Mouse (Mus musculus) skeletal muscle tissue, adult 2 months (tissue): Measurements from ENCODE around the gene Rbpj.
A peak's percentile ranks its signal among the peaks of the same experiment; 100 is the strongest.
"Not testable (repeated sequence)": the region's sequence is repeated elsewhere in the genome, so short reads cannot be mapped to it uniquely, and the experiment has no call there.

Experiments
- DNase-seq: peaks from one replicate; pipeline ENCODE4 v3.0.0-alpha.2; 2012; ENCODE audit warnings: low read depth, low spot score

Rbpj gene

GRCm38 (mm10) chr5:53511426-53511825 lies 45.5 kb downstream of the Rbpj start:
- DNase-seq, result peak; percentile 64

GRCm38 (mm10) chr5:53514959-53515612 lies 49.1 kb downstream of the Rbpj start:
- no peak for DNase-seq

GRCm38 (mm10) chr5:53516482-53516881 lies 50.5 kb downstream of the Rbpj start:
- no peak for DNase-seq

DNA sequence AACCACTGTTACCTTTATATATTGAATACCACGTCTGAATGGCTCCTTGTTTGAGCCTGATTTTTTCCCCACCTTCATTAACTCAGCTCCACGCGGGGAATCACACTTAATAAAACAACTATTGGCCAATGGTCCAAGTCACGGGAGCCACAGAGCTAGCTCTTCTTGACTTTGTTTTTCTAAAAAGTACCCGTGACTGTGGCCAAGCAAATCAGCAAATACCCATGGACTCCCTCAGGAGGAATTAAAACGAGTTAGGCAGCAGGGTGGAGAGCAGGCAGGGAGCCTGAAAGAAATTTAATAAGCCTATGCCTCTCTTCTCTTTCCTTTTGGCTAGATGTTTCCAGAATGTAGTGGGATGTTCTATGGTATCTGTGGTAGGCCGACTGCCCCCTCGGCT lies 51.9 kb downstream of the Rbpj start:
- no peak for DNase-seq

DNA sequence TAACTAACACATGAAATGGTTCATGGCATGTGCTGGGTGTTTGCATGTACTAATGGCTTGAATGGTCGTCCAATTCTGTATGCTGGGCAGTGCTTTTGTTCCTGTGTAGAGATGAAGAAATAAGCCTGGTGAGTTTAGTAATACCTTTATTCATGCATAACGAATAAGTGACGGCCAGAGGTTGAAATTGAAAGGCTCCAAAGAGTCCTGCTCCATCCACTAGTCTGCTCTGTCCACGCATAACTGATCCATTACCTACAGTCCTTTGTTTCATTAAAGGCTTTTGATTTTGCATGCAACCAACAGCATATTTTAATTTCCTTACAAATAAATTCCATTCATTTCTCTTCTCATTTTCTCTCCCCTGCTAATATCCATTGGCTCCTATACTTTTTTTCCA lies 53.2 kb downstream of the Rbpj start:
- no peak for DNase-seq

DNA sequence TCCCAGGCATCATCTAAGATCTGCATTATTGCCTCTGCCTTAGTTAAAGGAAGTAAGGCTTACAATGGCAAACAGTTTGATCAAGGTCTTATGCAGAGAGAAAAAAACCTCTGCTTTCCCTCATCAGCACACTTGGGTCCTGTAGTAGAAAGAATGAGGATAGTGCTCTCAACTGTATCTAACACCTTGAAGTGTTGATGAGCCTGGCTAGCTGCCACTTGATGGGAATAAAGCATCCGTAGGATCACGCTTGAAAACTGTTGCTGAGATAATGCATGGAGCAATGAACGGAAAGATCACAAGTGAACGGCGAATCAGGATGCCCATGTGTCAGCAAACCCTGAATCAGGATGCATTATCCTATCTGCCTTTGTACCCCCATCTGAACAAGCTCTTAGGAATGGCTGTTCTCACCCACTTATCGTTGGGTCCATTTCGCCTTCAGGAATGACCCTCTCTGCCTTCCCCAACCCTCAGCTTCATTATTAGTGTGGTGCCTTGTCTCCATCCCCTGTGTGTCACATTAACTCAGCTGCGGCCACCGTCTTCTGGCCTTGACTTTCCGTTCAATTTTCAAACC lies 54.1 kb downstream of the Rbpj start:
- DNase-seq, result no peak

DNA sequence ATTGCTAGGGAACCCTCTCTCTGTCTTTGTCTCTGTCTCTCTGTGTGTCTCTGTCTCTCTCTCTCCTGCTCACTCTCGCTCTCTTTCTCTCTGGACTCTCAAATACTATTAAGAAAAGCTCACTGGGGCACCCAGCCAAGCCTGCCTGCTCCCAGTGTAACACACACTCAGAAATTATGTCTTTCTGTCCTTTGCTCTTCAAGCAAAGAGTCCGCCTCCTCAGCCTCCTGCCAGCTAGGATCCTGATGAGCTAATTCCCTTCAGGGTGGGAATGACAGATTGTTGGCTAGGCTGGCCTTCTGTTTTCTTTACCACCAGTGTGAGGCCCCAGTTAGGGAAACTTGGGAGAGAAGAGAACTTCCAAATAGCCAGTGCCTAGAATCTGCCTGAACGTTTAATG lies 57.1 kb downstream of the Rbpj start:
- peak; percentile 67 for DNase-seq

DNA sequence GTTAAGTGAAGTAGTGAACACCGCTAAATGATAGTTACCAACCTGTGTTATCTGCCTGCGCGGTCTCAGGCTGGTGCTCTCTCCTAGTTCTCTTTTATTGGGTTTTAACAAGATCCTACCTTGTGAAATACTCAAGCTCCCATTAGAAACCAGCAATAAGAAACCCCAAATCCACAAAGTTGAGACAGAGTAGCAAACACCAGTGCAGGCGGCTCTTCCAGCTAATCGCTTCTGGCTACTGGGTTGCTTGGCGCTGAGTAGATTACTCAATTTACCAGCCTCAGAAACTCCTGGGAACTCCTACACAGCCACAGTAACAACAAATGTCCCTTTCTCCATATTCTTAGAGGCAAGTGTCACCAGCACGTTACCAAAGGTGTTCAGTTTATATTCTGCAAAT lies 58.2 kb downstream of the Rbpj start:
- no peak for DNase-seq

- DNase-seq, result no peak
Measured at GRCm38 (mm10) chr5:53524831-53525230, 58.9 kb downstream of the Rbpj start.

GRCm38 (mm10) chr5:53525305-53526069 lies 59.5 kb downstream of the Rbpj start:
- no peak for DNase-seq

GRCm38 (mm10) chr5:53526070-53526430 lies 60.1 kb downstream of the Rbpj start:
- no peak for DNase-seq

- DNase-seq, result no peak
Measured at GRCm38 (mm10) chr5:53529846-53530245, 63.9 kb downstream of the Rbpj start.

GRCm38 (mm10) chr5:53535096-53535495 lies 69.1 kb downstream of the Rbpj start:
- no peak for DNase-seq

DNA sequence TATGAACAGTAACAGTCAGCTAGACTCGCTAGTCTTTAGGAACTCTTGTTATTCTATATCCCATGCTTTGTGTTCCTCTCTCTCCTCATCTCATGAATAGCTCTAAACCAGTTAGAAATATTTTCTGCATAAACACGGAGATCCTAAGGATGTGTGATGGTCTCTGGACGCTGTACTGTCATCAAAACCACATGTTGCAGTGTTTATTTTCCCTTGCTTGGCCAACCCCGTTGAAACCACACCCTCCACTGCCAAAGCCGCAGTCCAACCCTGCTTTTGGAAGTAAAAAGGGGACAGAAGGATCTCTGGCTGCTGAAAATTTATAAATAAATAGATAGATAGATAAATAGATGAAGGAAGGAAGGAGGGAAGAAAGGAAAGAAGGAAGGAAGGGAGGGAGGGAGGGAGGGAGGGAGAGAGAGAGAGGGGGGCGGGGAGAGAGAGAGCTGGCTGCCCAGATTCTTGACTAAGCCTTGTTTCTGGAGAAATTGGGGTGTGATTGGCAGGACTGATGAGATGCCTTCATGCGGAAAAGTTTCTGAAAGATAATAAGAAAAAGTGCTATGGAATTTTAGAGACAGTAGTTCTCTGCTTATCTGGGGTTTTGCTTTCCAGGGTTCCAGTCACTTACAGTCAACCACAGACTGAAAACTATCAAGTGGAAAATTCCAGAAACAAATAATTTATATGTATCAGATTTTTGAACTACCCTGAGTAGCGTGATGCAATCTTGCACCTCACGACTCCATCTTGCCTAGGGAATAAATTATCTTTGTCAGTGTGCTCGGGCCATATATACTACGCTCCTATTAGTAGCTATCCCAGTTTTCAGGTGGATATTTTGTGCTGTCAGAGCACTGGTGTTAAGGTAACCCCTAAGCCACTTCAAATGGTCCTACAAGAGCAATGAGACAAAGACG lies 70.9 kb downstream of the Rbpj start:
- no peak for DNase-seq

DNA sequence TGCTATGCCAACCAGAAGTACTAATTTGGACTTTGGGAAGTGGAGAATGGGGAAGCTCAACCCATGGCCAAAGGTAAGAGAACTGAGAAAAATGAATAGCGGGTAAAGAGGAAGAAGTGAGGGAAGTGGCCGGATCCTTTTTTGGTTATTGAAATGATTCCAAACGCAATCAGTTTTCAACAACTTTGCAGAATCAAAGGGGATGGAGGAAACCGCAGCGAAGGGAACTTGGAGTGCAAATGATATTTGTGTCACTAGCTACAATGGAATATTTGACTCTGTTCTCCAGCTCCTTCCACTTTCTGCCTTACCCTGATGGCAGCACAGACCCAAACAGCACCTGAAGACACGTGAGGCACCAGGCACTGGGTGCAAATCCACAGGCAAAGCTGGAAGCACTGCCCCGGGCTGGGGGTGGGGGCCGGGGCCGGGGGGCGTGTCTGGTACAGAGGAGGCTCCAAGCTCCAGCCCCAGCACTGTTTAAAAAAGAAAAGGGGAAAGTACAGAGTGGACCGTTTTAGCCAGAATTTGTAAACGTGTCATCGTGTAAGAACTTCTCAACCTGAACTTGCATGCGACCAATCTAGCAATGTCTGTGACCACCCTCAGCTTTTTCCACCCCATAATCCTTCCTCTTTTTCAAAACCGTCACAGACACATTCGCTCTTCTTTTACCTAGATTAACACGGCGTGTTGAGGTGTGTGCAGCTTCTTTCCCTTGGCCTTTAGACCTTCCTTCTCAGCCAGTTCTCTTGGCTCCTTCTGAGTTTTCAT lies 74.1 kb downstream of the Rbpj start:
- peak; percentile 54 for DNase-seq

GRCm38 (mm10) chr5:53542073-53542472 lies 76.1 kb downstream of the Rbpj start:
- no peak for DNase-seq

GRCm38 (mm10) chr5:53543399-53543798 lies 77.4 kb downstream of the Rbpj start:
- peak; percentile 42 for DNase-seq

DNA sequence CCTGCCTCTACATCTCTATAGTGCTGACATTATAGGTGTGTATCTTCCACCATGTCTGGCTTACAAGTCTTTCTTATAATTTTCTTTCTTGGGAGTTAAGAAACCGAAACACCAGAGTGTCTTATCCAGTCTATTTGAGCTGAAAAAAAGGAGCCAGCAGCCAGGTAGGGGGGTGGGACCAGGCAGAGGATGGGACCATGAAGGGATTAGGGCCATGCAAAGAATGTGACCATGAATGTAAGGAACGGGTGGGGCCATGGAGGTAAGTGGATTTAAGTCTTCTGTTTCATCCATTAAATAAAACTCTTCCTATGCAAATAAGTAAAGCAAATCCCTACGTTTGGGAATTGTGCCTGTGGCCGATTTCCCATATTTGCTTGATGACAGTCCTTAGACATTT lies 78.0 kb downstream of the Rbpj start:
- no peak for DNase-seq

GRCm38 (mm10) chr5:53546440-53546839 lies 80.5 kb downstream of the Rbpj start:
- no peak for DNase-seq

- no peak for DNase-seq
Measured at GRCm38 (mm10) chr5:53546979-53547472, 81.1 kb downstream of the Rbpj start.

- not testable (repeated sequence) for DNase-seq
Measured at GRCm38 (mm10) chr5:53550329-53550728, 84.4 kb downstream of the Rbpj start.
